Mouse (Mus musculus) adrenal gland, adult 8-10 months (tissue): ENCODE data around the gene Gm10720. TPM values are rescaled to one million over a fixed set of nuclear protein-coding genes. Genes with fewer than 3 reads are reported as not detected.
A peak's percentile ranks its signal among the peaks of the same experiment; 100 is the strongest.
"Not testable (repeated sequence)": the region's sequence is repeated elsewhere in the genome, so short reads cannot be mapped to it uniquely, and the experiment has no call there.

Source experiments
- DNase-seq: peaks from one replicate; pipeline ENCODE4 v3.0.0; 2022
- total RNA-seq, 4 experiments: library from RNA; stranded (reverse); gene quantifications; 2 replicates each; pipeline ENCODE4 v1.2.4; 2022

Gene Gm10720
- total RNA-seq, result not detected

DNA sequence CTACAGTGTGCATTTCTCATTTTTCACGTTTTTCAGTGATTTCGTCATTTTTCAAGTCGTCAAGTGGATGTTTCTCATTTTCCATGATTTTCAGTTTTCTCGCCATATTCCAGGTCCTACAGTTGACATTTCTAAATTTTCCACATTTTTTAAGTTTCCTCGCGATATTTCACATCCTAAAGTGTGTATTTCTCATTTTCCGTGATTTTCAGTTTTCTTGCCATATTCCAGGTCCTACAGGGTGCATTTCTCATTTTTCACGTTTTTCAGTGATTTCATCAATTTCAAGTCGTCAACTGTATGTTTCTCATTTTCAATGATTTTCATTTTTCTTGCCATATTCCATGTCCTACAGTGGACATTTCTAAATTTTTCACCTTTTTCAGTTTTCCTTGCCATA, at the start of gene Gm10720:
Gene Gm10720, plus strand, starts transcription at position 301 of the 400 bp plus-strand sequence.
- DNase-seq, result not testable (repeated sequence)

DNA sequence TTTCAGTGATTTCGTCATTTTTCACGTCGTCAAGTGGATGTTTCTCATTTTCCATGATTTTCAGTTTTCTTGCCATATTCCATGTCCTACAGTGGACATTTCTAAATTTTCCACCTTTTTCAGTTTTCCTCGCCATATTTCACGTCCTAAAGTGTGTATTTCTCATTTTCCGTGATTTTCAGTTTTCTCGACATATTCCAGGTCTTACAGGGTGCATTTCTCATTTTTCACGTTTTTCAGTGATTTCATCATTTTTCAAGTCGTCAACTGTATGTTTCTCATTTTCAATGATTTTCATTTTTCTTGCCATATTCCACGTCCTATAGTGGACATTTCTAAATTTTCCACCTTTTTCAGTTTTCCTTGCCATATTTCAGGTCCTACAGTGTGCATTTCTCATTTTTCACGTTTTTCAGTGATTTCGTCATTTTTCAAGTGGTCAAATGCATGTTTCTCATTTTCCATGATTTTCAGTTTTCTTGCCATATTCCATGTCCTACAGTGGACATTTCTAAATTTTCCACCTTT, 14.9 kb upstream of the Gm10720 start, which contains the start of gene Gm10722:
Gene Gm10722, plus strand, starts transcription at position 478 of the 528 bp plus-strand sequence.
- not testable (repeated sequence) for DNase-seq

DNA sequence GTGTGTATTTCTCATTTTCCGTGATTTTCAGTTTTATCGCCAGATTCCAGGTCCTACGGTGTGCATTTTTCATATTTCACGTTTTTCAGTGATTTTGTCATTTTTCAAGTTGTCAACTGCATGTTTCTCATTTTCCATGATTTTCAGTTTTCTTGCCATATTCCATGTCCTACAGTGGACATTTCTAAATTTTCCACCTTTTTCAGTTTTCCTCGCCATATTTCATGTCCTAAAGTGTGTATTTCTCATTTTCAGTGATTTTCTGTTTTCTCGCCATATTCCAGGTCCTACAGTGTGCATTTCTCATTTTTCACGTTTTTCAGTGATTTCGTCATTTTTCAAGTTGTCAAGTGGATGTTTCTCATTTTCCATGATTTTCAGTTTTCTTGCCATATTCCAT, 14.4 kb upstream of the Gm10720 start:
- DNase-seq, result not testable (repeated sequence)

DNA sequence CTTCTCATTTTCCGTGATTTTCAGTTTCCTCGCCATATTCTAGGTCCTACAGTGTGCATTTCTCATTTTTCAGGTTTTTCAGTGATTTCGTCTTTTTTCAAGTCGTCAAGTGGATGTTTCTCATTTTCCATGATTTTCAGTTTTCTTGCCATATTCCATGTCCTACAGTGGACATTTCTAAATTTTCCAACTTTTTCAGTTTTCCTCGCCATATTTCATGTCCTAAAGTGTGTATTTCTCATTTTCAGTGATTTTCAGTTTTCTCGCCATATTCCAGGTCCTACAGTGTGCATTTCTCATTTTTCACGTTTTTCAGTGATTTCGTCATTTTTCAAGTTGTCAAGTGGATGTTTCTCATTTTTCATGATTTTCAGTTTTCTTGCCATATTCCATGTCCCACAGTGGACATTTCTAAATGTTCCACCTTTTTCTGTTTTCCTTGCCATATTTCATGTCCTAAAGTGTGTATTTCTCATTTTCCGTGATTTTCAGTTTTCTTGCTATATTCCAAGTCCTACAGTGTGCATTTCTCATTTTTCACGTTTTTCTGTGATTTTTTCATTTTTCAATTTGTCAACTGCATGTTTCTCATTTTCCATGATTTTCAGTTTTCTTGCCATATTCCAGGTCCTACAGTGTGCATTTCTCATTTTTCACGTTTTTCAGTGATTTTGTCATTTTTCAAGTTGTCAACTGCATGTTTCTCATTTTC, 13.3 kb upstream of the Gm10720 start:
- DNase-seq, result peak; percentile 97

DNA sequence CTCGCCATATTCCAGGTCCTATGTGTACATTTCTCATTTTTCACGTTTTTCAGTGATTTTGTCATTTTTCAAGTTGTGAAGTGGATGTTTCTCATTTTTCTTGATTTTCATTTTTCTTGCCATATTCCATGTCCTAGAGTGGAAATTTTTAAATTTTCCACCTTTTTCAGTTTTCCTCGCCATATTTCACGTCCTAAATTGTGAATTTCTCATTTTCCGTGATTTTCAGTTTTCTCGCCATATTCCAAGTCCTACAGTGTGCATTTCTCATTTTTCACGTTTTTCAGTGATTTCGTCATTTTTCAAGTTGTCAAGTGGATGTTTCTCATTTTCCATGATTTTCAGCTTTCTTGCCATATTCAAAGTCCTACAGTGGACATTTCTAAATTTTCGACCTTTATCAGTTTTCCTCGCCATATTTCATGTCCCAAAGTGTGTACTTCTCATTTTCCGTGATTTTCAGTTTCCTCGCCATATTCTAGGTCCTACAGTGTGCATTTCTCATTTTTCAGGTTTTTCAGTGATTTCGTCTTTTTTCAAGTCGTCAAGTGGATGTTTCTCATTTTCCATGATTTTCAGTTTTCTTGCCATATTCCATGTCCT, 12.6 kb upstream of the Gm10720 start, which contains the start of gene Gm11168:
Gene Gm11168, plus strand, starts transcription at position 553 of the 603 bp plus-strand sequence.
- DNase-seq, result not testable (repeated sequence)

DNA sequence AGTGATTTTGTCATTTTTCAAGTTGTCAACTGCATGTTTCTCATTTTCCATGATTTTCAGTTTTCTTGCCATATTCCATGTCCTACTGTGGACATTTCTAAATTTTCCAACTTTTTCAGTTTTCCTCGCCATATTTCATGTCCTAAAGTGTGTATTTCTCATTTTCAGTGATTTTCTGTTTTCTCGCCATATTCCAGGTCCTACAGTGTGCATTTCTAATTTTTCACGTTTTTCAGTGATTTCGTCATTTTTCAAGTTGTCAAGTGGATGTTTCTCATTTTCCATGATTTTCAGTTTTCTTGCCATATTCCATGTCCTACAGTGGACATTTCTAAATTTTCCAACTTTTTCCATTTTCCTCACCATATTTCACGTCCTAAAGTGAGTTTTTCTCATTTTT, 9.3 kb upstream of the Gm10720 start:
- not testable (repeated sequence) for DNase-seq

DNA sequence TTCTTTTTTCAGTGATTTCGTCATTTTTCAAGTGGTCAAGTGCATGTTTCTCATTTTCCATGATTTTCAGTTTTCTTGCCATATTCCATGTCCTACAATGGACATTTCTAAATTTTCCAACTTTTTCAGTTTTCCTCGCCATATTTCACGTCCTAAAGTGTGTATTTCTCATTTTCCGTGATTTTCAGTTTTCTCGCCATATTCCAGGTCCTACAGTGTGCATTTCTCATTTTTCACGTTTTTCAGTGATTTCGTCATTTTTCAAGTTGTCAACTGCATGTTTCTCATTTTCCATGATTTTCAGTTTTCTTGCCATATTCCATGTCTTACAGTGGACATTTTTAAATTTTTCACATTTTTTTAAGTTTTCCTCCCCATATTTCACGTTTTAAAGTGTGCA, 8.8 kb upstream of the Gm10720 start:
- peak; percentile 94 for DNase-seq

DNA sequence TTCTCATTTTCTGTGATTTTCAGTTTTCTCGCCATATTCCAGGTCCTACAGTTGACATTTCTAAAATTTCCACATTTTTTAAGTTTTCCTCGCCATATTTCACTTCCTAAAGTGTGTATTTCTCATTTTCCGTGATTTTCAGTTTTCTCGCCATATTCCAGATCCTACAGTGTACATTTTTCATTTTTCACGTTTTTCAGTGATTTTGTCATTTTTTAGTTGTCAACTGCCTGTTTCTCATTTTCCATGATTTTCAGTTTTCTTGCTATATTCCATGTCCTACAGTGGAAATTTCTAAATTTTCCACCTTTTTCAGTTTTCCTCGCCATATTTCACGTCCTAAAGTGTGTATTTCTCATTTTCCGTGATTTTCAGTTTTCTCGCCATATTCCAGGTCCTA, 8.2 kb upstream of the Gm10720 start:
- not testable (repeated sequence) for DNase-seq

DNA sequence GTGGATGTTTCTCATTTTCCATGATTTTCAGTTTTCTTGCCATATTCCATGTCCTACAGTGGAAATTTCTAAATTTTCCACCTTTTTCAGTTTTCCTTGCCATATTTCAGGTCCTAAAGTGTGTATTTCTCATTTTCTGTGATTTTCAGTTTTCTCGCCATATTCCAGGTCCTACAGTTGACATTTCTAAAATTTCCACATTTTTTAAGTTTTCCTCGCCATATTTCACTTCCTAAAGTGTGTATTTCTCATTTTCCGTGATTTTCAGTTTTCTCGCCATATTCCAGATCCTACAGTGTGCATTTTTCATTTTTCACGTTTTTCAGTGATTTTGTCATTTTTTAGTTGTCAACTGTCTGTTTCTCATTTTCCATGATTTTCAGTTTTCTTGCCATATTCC, 6.1 kb upstream of the Gm10720 start:
- not testable (repeated sequence) for DNase-seq

DNA sequence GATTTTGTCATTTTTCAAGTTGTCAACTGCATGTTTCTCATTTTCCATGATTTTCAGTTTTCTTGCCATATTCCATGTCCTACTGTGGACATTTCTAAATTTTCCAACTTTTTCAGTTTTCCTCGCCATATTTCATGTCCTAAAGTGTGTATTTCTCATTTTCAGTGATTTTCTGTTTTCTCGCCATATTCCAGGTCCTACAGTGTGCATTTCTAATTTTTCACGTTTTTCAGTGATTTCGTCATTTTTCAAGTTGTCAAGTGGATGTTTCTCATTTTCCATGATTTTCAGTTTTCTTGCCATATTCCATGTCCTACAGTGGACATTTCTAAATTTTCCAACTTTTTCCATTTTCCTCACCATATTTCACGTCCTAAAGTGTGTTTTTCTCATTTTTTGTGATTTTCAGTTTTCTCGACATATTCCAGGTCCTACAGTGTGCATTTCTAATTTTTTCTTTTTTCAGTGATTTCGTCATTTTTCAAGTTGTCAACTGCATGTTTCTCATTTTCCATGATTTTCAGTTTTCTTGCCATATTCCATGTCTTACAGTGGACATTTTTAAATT, 3.3 kb upstream of the Gm10720 start:
- not testable (repeated sequence) for DNase-seq

DNA sequence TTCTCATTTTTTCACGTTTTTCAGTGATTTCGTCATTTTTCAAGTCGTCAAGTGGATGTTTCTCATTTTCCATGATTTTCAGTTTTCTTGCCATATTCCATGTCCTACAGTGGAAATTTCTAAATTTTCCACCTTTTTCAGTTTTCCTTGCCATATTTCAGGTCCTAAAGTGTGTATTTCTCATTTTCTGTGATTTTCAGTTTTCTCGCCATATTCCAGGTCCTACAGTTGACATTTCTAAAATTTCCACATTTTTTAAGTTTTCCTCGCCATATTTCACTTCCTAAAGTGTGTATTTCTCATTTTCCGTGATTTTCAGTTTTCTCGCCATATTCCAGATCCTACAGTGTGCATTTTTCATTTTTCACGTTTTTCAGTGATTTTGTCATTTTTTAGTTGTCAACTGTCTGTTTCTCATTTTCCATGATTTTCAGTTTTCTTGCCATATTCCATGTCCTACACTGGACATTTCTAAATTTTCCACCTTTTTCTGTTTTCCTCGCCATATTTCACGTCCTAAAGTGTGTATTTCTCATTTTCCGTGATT, 2.6 kb upstream of the Gm10720 start, which contains the start of gene Gm10721:
Gene Gm10721, plus strand, starts transcription at position 408 of the 547 bp plus-strand sequence.
- not testable (repeated sequence) for DNase-seq

DNA sequence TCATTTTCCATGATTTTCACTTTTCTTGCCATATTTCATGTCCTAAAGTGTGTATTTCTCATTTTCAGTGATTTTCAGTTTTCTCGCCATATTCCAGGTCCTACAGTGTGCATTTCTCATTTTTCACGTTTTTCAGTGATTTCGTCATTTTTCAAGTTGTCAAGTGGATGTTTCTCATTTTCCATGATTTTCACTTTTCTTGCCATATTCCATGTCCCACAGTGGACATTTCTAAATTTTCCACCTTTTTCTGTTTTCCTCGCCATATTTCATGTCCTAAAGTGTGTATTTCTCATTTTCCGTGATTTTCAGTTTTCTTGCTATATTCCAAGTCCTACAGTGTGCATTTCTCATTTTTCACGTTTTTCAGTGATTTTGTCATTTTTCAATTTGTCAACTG, 442 bp downstream of the Gm10720 start:
- not testable (repeated sequence) for DNase-seq

DNA sequence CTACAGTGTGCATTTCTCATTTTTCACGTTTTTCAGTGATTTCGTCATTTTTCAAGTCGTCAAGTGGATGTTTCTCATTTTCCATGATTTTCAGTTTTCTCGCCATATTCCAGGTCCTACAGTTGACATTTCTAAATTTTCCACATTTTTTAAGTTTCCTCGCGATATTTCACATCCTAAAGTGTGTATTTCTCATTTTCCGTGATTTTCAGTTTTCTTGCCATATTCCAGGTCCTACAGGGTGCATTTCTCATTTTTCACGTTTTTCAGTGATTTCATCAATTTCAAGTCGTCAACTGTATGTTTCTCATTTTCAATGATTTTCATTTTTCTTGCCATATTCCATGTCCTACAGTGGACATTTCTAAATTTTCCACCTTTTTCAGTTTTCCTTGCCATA, 1.7 kb downstream of the Gm10720 start, which contains the start of gene Gm10719:
Gene Gm10719, plus strand, starts transcription at position 301 of the 400 bp plus-strand sequence.
- DNase-seq, result not testable (repeated sequence)

DNA sequence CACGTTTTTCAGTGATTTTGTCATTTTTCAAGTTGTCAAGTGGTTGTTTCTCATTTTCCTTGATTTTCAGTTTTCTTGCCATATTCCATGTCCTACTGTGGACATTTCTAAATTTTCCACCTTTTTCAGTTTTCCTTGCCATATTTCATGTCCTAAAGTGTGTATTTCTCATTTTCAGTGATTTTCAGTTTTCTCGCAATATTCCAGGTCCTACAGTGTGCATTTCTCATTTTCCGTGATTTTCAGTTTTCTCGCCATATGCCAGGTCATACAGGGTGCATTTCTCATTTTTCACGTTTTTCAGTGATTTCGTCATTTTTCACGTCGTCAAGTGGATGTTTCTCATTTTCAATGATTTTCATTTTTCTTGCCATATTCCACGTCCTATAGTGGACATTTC, 3.5 kb downstream of the Gm10720 start:
- DNase-seq, result not testable (repeated sequence)

DNA sequence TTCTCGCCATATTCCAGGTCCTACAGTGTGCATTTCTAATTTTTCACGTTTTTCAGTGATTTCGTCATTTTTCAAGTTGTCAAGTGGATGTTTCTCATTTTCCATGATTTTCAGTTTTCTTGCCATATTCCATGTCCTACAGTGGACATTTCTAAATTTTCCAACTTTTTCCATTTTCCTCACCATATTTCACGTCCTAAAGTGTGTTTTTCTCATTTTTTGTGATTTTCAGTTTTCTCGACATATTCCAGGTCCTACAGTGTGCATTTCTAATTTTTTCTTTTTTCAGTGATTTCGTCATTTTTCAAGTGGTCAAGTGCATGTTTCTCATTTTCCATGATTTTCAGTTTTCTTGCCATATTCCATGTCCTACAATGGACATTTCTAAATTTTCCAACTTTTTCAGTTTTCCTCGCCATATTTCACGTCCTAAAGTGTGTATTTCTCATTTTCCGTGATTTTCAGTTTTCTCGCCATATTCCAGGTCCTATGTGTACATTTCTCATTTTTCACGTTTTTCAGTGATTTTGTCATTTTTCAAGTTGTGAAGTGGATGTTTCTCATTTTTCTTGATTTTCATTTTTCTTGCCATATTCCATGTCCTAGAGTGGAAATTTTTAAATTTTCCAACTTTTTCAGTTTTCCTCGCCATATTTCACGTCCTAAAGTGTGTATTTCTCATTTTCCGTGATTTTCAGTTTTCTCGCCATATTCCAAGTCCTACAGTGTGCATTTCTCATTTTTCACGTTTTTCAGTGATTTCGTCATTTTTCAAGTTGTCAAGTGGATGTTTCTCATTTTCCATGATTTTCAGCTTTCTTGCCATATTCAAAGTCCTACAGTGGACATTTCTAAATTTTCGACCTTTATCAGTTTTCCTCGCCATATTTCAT, 4.6 kb downstream of the Gm10720 start:
- DNase-seq, result peak; percentile 37

DNA sequence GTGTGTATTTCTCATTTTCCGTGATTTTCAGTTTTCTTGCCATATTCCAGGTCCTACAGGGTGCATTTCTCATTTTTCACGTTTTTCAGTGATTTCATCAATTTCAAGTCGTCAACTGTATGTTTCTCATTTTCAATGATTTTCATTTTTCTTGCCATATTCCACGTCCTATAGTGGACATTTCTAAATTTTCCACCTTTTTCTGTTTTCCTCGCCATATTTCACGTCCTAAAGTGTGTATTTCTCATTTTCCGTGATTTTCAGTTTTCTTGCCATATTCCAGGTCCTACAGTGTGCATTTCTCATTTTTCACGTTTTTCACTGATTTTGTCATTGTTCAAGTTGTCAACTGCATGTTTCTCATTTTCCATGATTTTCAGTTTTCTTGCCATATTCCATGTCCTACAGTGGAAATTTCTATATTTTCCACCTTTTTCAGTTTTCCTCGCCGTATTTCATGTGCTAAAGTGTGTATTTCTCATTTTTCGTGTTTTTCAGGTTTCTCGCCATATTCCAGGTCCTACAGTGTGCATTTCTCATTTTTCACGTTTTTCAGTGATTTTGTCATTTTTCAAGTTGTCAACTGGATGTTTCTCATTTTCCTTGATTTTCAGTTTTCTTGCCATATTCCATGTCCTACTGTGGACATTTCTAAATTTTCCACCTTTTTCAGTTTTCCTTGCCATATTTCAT, 7.0 kb downstream of the Gm10720 start:
- DNase-seq, result peak; percentile 62

DNA sequence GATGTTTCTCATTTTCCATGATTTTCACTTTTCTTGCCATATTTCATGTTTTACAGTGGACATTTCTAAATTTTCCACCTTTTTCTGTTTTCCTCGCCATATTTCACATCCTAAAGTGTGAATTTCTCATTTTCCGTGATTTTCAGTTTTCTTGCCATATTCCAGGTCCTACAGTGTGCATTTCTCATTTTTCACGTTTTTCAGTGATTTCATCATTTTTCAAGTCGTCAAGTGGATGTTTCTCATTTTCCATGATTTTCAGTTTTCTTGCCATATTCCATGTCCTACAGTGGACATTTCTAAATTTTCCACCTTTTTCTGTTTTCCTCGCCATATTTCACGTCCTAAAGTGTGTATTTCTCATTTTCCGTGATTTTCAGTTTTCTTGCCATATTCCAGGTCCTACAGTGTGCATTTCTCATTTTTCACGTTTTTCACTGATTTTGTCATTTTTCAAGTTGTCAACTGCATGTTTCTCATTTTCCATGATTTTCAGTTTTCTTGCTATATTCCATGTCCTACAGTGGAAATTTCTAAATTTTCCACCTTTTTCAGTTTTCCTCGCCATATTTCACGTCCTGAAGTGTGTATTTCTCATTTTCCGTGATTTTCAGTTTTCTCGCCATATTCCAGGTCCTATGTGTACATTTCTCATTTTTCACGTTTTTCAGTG, 8.0 kb downstream of the Gm10720 start, which contains the start of gene Gm10718:
Gene Gm10718, plus strand, starts transcription at position 236 of the 673 bp plus-strand sequence.
- peak; percentile 10 for DNase-seq

DNA sequence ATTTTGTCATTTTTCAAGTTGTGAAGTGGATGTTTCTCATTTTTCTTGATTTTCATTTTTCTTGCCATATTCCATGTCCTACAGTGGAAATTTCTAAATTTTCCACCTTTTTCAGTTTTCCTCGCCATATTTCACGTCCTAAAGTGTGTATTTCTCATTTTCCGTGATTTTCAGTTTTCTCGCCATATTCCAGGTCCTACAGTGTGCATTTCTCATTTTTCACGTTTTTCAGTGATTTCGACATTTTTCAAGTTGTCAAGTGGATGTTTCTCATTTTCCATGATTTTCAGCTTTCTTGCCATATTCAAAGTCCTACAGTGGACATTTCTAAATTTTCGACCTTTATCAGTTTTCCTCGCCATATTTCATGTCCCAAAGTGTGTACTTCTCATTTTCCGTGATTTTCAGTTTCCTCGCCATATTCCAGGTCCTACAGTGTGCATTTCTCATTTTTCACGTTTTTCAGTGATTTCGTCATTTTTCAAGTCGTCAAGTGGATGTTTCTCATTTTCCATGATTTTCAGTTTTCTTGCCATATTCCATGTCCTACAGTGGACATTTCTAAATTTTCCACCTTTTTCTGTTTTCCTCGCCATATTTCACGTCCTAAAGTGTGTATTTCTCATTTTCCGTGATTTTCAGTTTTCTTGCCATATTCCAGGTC, 8.7 kb downstream of the Gm10720 start:
- DNase-seq, result peak; percentile 94

DNA sequence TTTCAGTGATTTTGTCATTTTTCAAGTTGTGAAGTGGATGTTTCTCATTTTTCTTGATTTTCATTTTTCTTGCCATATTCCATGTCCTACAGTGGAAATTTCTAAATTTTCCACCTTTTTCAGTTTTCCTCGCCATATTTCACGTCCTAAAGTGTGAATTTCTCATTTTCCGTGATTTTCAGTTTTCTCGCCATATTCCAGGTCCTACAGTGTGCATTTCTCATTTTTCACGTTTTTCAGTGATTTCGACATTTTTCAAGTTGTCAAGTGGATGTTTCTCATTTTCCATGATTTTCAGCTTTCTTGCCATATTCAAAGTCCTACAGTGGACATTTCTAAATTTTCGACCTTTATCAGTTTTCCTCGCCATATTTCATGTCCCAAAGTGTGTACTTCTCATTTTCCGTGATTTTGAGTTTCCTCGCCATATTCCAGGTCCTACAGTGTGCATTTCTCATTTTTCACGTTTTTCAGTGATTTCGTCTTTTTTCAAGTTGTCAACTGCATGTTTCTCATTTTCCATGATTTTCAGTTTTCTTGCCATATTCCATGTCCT, 9.5 kb downstream of the Gm10720 start, which contains the start of gene Gm10717:
Gene Gm10717, plus strand, starts transcription at position 506 of the 556 bp plus-strand sequence.
- not testable (repeated sequence) for DNase-seq
